In the genomic region with DNA sequence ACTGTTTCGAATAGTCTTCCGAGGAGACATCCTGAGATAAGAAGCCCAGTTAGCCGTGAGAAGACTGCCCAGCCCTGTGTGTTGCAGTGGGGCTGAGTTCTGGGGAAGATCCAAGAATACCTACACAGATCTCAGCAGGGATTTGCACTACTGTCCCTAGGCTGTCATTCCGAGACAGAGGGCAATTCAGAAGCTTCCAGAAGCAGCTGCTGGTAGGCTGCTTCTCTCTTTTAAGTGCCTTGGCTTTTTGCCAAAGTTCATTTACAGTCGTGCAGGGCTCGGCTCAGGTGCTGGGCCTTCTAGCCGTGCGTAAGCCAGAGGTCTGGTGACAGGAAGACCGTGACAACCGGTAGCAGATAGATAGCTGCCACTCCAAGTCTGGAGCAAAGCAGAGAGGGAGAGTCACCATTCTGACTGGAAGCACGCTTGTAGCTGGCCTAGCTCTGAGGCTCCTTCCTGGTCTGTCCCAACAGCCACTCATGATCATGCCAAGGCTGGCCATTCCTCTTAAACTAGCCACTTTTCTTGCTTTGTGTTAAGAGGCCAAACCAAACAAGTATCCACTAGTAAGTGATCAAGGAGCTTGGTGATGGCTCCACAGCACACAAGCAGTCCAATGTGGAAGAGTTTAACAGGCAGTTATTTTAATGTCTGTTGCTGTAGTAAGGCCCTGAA, we compare ENCODE assay signal across 9 mouse cellular contexts. TPM values are rescaled to one million over a fixed set of nuclear protein-coding genes. Genes with fewer than 3 reads are reported as not detected.
DNase-seq lines count a peak whose midpoint lies in the region; ATAC-seq and TF ChIP-seq lines count a peak whose summit lies in the region.
"Had no signal": no experiment of that assay in that cellular context is flagged by ENCODE, and none has a peak within 500 bp of the region (broad histone marks: within the 10 kb centered on the region; RNA-seq: fewer than 3 reads in every experiment).

No protein-coding gene starts in this region.

- no peak overlapping the region for H3K4me3 ChIP-seq in left cerebral cortex, adult 2 months
- no peak overlapping the region for H3K4me3 ChIP-seq in embryonic facial prominence, embryonic 12.5 days
- no peak overlapping the region for H3K4me3 ChIP-seq in neural tube, embryonic 14.5 days (ENCODE audit: low read depth, low read length)

- peak overlapping the region; percentile 55 for H3K27ac ChIP-seq in left cerebral cortex, adult 2 months
- 0 out of 2 replicates have a peak overlapping the region, but pooled peaks have one; percentile 50 for H3K27ac ChIP-seq in embryonic facial prominence, embryonic 12.5 days
- peak overlapping the region; percentile 6 for H3K27ac ChIP-seq in neural tube, embryonic 14.5 days (ENCODE audit: low read depth, low read length)

- H3K27me3 ChIP-seq in embryonic facial prominence, embryonic 12.5 days = no peaks in the 10 kb centered on the region
- H3K27me3 ChIP-seq in neural tube, embryonic 14.5 days (ENCODE audit: control insufficient read depth, insufficient read depth, low read length) = no peaks in the 10 kb centered on the region

- intact Hi-C loops in left cerebral cortex, adult 2 months (cut with DNase I) = loop anchor here (5.0 kb wide), 1 partner anchor 67 kb away; no protein-coding TSS in a partner anchor
- intact Hi-C loops in left cerebral cortex, postnatal 36 days (cut with DNase I) = no loop called here

- no peak overlapping the region for H3K4me2 ChIP-seq in embryonic facial prominence, embryonic 12.5 days (replicated peaks)
- no peak overlapping the region for H3K4me2 ChIP-seq in neural tube, embryonic 14.5 days (ENCODE audit: low read depth, low read length)

- TF ChIP-seq CTCF in left cerebral cortex, adult 2 months (IDR thresholded peaks at IDR 0.05) = no peak

- no peaks in the 10 kb centered on the region for H3K9me3 ChIP-seq in embryonic facial prominence, embryonic 12.5 days
- no peaks in the 10 kb centered on the region for H3K9me3 ChIP-seq in neural tube, embryonic 14.5 days (ENCODE audit: control insufficient read depth, low read length)

- peaks cover 11% of the 10 kb centered on the region for H3K4me1 ChIP-seq in embryonic facial prominence, embryonic 12.5 days
- peaks cover 23% of the 10 kb centered on the region for H3K4me1 ChIP-seq in neural tube, embryonic 14.5 days (ENCODE audit: control insufficient read depth, insufficient read depth, low read length)

- H3K36me3 ChIP-seq in embryonic facial prominence, embryonic 12.5 days = no peaks in the 10 kb centered on the region
- no peaks in the 10 kb centered on the region for H3K36me3 ChIP-seq in neural tube, embryonic 14.5 days (ENCODE audit: control insufficient read depth, insufficient read depth, low read length)

- H3K9ac ChIP-seq in embryonic facial prominence, embryonic 12.5 days = no peak overlapping the region
- no peak overlapping the region for H3K9ac ChIP-seq in neural tube, embryonic 14.5 days (replicated peaks; ENCODE audit: low read depth, low read length)

- 62% methylated on average over 11 of the region's 11 CpGs for WGBS in embryonic facial prominence, embryonic 12.5 days
- WGBS in neural tube, embryonic 14.5 days = 33% methylated on average over 11 of the region's 11 CpGs

- ATAC-seq in embryonic facial prominence, embryonic 12.5 days (ENCODE audit: insufficient number of reproducible peaks, insufficient read depth, low FRiP score, low TSS enrichment) = no peak
- peak; percentile 55 for ATAC-seq in neural tube, embryonic 14.5 days (ENCODE audit: low read depth)

- no peak for DNase-seq in left cerebral cortex, adult 2 months (ENCODE audit: extremely low spot score in 1 of 2, low spot score in 2 of 2)
- no peak for DNase-seq in left cerebral cortex, postnatal 36 days (ENCODE audit: low spot score in 2 of 2)
- peak; percentile 27 for DNase-seq in heart, postnatal 4 days
- no peak for DNase-seq in spleen, adult 18-20 months
- DNase-seq in kidney, adult 18-20 months = no peak
- no peak for DNase-seq in liver
- DNase-seq: cerebellum, adult 8-10 months had no signal

RNA-seq across cellular contexts. Expression of a gene that starts 49.3 kb away (rescaled TPM):
- total RNA-seq in left cerebral cortex, adult 2 months (2021) = 10 to 100 TPM; 62.4 to 69.4 TPM
- total RNA-seq in left cerebral cortex, postnatal 36 days (2021) = 10 to 100 TPM; 41.9 to 67.1 TPM
- 24.6 and 24.8 TPM in 2 replicates for polyA plus RNA-seq in embryonic facial prominence, embryonic 12.5 days (2016; fragmentation: Nextera tagmentation; extraction: Ambion mirVana)
- 10 to 100 TPM; 26.2 to 31.1 TPM for total RNA-seq in heart, postnatal 4 days (2021)
- polyA plus RNA-seq in neural tube, embryonic 14.5 days (2014; fragmentation: Nextera tagmentation; extraction: Ambion mirVana) = 20.7 and 27.8 TPM in 2 replicates
